Mouse (Mus musculus): Measurements from ENCODE around the gene Tmbim1. TPM values are rescaled to one million over a fixed set of nuclear protein-coding genes. Genes with fewer than 3 reads are reported as not detected.
"Not testable (repeated sequence)": the region's sequence is repeated elsewhere in the genome, so short reads cannot be mapped to it uniquely, and the experiment has no call there.

The Tmbim1 gene
- total RNA-seq, 1 experiment = 38.0 TPM

DNA sequence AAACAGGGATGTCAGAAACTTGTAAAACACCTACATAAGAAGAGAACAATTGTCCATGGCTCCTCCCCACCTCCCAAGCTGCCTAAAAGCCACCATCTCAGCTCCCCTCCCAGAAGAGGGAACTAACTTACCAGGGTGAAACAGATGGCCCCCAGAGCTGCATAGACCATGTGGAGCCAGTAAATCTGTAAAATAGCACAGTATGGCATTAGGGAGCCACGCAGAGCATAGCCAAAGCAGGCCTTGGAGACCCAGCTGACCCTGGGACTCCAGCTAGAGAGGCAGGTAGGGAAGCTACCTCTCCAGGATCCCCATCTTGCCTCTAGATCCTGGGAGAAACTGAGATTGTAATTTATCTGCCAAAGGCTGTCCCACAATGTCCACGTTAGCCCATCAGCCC lies 15.7 kb downstream of the Tmbim1 start:
- DNase-seq (ENCODE audit: low read depth, low spot score) = no peak
- Histone ChIP-seq H3K36me3 (ENCODE audit: control insufficient read depth, insufficient read depth, low read length, poor library complexity, severe bottlenecking) (peaks cover 46% of the 10 kb centered on the region), H3K4me3 (ENCODE audit: insufficient read depth in 1 of 2, low read depth in 1 of 2, low read length in 2 of 2, poor library complexity in 1 of 2, severe bottlenecking in 1 of 2) (no peak overlapping the region), H3K9me3 (ENCODE audit: control insufficient read depth, insufficient read depth, low read depth, low read length) (no peaks in the 10 kb centered on the region), H3K27ac (ENCODE audit: insufficient read depth, low read depth, low read length, poor library complexity, severe bottlenecking) (no peak overlapping the region), H3K4me1 (ENCODE audit: control insufficient read depth in 2 of 2, insufficient read depth in 2 of 2, low read length in 2 of 2, poor library complexity in 1 of 2) (no peaks in the 10 kb centered on the region), H3K9ac (ENCODE audit: insufficient read depth, low read depth, low read length, poor library complexity, severe bottlenecking) (no peak overlapping the region)
- no peak for TF ChIP-seq HCFC1 (IDR thresholded peaks at IDR 0.05; ENCODE audit: borderline replicate concordance, insufficient read depth, low read length)
- TF ChIP-seq ZC3H11A (IDR thresholded peaks at IDR 0.05; ENCODE audit: borderline replicate concordance, low read depth, low read length) = no peak
- TF ChIP-seq CHD2 (IDR thresholded peaks at IDR 0.05; ENCODE audit: low read depth, low read length) = no peak
- no peak for TF ChIP-seq MAFK (IDR thresholded peaks at IDR 0.05; ENCODE audit: insufficient read depth, low read depth, low read length)
- no peak for TF ChIP-seq ZNF384 (IDR thresholded peaks at IDR 0.05; ENCODE audit: low read depth, low read length)
- in situ Hi-C loops (cut with MboI; ENCODE audit: low sequenced_read_pairs in 2 of 2, unreplicated experiment in 2 of 2) = no loop called here

DNA sequence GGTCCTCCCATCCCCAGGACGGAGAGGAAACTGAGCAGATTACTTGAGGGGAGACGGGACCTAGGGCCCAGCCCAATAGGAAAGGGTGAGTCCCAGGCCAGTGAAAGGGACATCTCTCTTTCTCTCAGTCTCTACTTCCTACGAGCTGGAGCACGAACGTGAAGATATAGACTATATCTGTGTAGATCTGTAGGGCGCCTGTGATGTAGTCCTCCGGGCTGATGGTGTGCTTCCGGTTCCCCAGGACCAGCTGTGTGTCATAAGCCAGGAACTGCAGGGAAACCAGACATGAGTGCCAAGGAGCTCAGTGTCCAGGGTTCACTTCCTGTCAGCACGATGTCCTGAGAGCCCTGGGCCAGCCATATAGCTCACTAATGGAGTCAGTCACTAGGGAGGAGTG lies 16.2 kb downstream of the Tmbim1 start:
- no peak for DNase-seq (ENCODE audit: low read depth, low spot score)
- H3K36me3 ChIP-seq (ENCODE audit: control insufficient read depth, insufficient read depth, low read length, poor library complexity, severe bottlenecking) = peaks cover 45% of the 10 kb centered on the region
- no peak overlapping the region for H3K4me3 ChIP-seq (ENCODE audit: insufficient read depth in 1 of 2, low read depth in 1 of 2, low read length in 2 of 2, poor library complexity in 1 of 2, severe bottlenecking in 1 of 2)
- in situ Hi-C loops (cut with MboI; ENCODE audit: low sequenced_read_pairs in 2 of 2, unreplicated experiment in 2 of 2) = no loop called here
- H3K4me1 ChIP-seq (ENCODE audit: control insufficient read depth in 2 of 2, insufficient read depth in 2 of 2, low read length in 2 of 2, poor library complexity in 1 of 2) = no peaks in the 10 kb centered on the region
- TF ChIP-seq MAFK (IDR thresholded peaks at IDR 0.05; ENCODE audit: insufficient read depth, low read depth, low read length) = no peak
- no peak for TF ChIP-seq ZNF384 (IDR thresholded peaks at IDR 0.05; ENCODE audit: low read depth, low read length)
- no peak for TF ChIP-seq CHD2 (IDR thresholded peaks at IDR 0.05; ENCODE audit: low read depth, low read length)
- TF ChIP-seq ZC3H11A (IDR thresholded peaks at IDR 0.05; ENCODE audit: borderline replicate concordance, low read depth, low read length) = no peak
- no peak for TF ChIP-seq HCFC1 (IDR thresholded peaks at IDR 0.05; ENCODE audit: borderline replicate concordance, insufficient read depth, low read length)
- no peak overlapping the region for H3K9ac ChIP-seq (ENCODE audit: insufficient read depth, low read depth, low read length, poor library complexity, severe bottlenecking)
- no peaks in the 10 kb centered on the region for H3K9me3 ChIP-seq (ENCODE audit: control insufficient read depth, insufficient read depth, low read depth, low read length)
- H3K27ac ChIP-seq (ENCODE audit: insufficient read depth, low read depth, low read length, poor library complexity, severe bottlenecking) = no peak overlapping the region

DNA sequence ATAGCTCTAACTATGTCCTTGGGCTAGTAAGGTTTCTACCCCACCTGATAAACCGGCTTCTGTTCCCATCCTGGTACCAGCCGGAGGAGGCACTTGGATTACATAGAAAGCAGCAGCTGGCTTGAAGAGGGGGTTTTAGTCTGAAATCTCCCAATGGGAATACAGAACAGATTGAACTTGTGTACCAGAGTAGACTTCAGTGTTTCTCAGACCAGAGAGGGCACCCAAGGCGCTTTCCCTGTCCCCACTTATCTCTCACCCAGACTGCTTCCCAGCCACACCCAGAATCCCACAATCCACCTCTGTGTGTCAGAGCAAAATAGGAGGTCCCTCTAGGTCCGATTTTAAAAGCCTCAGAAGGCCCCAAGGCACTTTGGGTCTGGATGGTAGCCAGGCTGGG lies 17.1 kb downstream of the Tmbim1 start:
- Histone ChIP-seq H3K36me3 (ENCODE audit: control insufficient read depth, insufficient read depth, low read length, poor library complexity, severe bottlenecking) (peaks cover 41% of the 10 kb centered on the region), H3K4me3 (ENCODE audit: insufficient read depth in 1 of 2, low read depth in 1 of 2, low read length in 2 of 2, poor library complexity in 1 of 2, severe bottlenecking in 1 of 2) (no peak overlapping the region), H3K9me3 (ENCODE audit: control insufficient read depth, insufficient read depth, low read depth, low read length) (no peaks in the 10 kb centered on the region), H3K27ac (ENCODE audit: insufficient read depth, low read depth, low read length, poor library complexity, severe bottlenecking) (no peak overlapping the region), H3K9ac (ENCODE audit: insufficient read depth, low read depth, low read length, poor library complexity, severe bottlenecking) (no peak overlapping the region), H3K4me1 (ENCODE audit: control insufficient read depth in 2 of 2, insufficient read depth in 2 of 2, low read length in 2 of 2, poor library complexity in 1 of 2) (no peaks in the 10 kb centered on the region)
- in situ Hi-C loops (cut with MboI; ENCODE audit: low sequenced_read_pairs in 2 of 2, unreplicated experiment in 2 of 2) = no loop called here
- no peak for DNase-seq (ENCODE audit: low read depth, low spot score)
- TF ChIP-seq CHD2 (IDR thresholded peaks at IDR 0.05; ENCODE audit: low read depth, low read length) (no peak), ZNF384 (IDR thresholded peaks at IDR 0.05; ENCODE audit: low read depth, low read length) (no peak), ZC3H11A (IDR thresholded peaks at IDR 0.05; ENCODE audit: borderline replicate concordance, low read depth, low read length) (no peak), MAFK (IDR thresholded peaks at IDR 0.05; ENCODE audit: insufficient read depth, low read depth, low read length) (no peak), HCFC1 (IDR thresholded peaks at IDR 0.05; ENCODE audit: borderline replicate concordance, insufficient read depth, low read length) (no peak)

DNA sequence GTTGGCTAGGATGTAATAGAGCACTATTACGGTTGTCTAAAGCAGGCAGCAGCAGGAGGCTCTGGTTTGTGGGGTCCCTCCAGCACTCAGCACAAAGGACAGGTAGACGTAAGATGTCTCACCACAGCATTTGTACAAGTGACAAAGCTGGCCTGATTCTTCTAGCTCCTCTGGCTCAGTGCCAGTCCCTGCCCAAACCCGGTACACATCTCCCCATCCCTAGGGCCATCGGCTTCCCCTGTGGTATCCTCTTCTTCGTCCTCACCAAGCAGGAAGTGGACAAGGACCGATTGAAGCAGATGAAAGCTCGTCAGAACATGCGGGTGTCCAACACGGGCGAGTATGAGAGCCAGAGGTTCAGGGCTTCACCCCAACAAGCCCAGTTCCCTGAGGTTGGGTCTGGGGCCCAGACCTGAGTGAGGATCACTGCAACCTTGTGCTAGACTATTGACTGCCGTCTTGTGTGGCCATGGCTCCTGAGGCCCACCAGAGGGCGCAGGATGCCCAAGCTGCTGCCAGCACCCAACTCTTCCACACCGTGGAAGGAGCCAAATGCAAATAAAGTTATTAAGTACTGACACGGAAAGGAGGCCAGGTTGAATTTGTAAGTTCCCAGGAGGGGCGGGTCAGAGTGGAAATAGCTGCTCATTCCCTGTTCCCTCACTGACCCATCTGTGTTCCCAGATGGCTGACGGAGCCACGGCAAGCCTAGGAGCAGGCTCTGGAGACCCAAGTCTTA lies 18.4 kb downstream of the Tmbim1 start:
- DNase-seq (ENCODE audit: low read depth, low spot score); H3K27ac ChIP-seq (ENCODE audit: insufficient read depth, low read depth, low read length, poor library complexity, severe bottlenecking); H3K9ac ChIP-seq (ENCODE audit: insufficient read depth, low read depth, low read length, poor library complexity, severe bottlenecking); H3K4me1 ChIP-seq (ENCODE audit: control insufficient read depth in 2 of 2, insufficient read depth in 2 of 2, low read length in 2 of 2, poor library complexity in 1 of 2); H3K9me3 ChIP-seq (ENCODE audit: control insufficient read depth, insufficient read depth, low read depth, low read length); H3K4me3 ChIP-seq (ENCODE audit: insufficient read depth in 1 of 2, low read depth in 1 of 2, low read length in 2 of 2, poor library complexity in 1 of 2, severe bottlenecking in 1 of 2); in situ Hi-C loops (cut with MboI; ENCODE audit: low sequenced_read_pairs in 2 of 2, unreplicated experiment in 2 of 2): not testable (repeated sequence)
- peaks cover 44% of the 10 kb centered on the region for H3K36me3 ChIP-seq (ENCODE audit: control insufficient read depth, insufficient read depth, low read length, poor library complexity, severe bottlenecking)

Measured in ES-E14 (cell line).